Mouse (Mus musculus) neutrophil, adult 65 days (primary cell): ENCODE data around the gene Brwd3. TPM values are rescaled to one million over a fixed set of nuclear protein-coding genes. Genes with fewer than 3 reads are reported as not detected.

Experiments
- total RNA-seq: library from RNA; stranded (reverse); gene quantifications from 2 replicates; pipeline ENCODE4 v1.2.4, GENCODE M21; 2023

The Brwd3 gene
- total RNA-seq: 19.4 and 27.7 TPM in 2 replicates

DNA sequence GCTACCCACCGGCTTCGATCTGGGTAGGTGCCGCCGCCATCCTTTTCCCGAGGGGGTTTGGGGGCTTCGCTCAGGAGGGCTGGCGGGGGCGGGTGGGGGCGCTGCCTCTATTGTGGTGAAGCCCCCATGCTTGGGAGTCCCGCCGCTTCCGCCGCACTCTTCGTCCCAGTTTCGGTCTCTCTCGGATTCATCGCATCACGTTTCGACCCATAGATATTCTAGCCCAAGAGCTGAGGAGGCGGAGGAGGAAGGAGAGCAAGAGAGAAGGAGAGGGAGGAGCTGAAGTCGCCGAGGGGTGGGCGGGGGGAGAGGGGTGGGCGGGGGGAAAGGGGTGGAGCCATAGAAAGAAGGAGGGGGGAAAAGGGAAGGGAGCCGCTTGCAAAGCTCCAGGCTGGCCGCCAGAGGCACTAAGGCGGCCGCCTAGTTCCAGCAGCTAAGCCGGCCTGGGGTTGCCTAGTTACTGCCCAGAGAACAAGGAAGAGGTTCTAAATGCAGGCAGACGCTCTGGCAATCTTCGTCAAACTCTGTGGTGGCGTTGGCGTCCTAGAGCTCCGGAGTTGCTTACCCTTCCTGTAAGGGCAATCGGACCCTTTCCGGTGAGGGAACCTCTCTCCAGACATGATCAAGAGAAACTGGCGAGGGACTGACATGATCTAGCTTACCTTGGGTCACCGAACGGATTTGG is at the start of gene Brwd3:
Gene Brwd3, minus strand, starts transcription at position 283 of the 685 bp plus-strand sequence.

Other genes starting within 250 kb of the Brwd3 start
- gene Gm379, start 169.5 kb downstream of the Brwd3 start, total RNA-seq: not detected in 2 replicates
- 8.3 and 13.0 TPM in 2 replicates for gene Hmgn5, start 179.0 kb upstream of the Brwd3 start, total RNA-seq